Mouse (Mus musculus) stomach, embryonic 16.5 days (tissue): ENCODE measurements around the gene Spag9. TPM values are rescaled to one million over a fixed set of nuclear protein-coding genes. Genes with fewer than 3 reads are reported as not detected.

Experiments
- ATAC-seq: fragments of 200-750 bp; cut with Nextera tagmentation; 2 replicates; pipeline ENCODE4 v1.8.0; 2017; ENCODE audit warnings: moderate number of reproducible peaks, moderate TSS enrichment; ENCODE audit not compliant: insufficient read depth, low FRiP score
- H3K27ac ChIP-seq: fragments of 300-500 bp; sonication (generic); 2 replicates; pipeline ENCODE4 v1.5.1; 2014; ENCODE audit warnings: low read length
- H3K27me3 ChIP-seq: fragments of 300-500 bp; sonication (generic); 2 replicates; pipeline ENCODE4 v1.6.1; 2014; ENCODE audit warnings: low read length, control low read depth, mixed read lengths; ENCODE audit not compliant: control insufficient read depth, insufficient read depth
- H3K36me3 ChIP-seq: fragments of 300-500 bp; sonication (generic); 2 replicates; pipeline ENCODE4 v1.6.1; 2014; ENCODE audit warnings: low read length; ENCODE audit not compliant: control insufficient read depth, insufficient read depth
- H3K4me1 ChIP-seq: fragments of 300-500 bp; sonication (generic); 2 replicates; pipeline ENCODE4 v1.6.1; 2014; ENCODE audit warnings: low read length, control low read depth, mixed read lengths; ENCODE audit not compliant: control insufficient read depth, insufficient read depth
- H3K4me2 ChIP-seq: fragments of 300-500 bp; sonication (generic); 2 replicates; pipeline ENCODE4 v1.6.1; 2014; ENCODE audit warnings: low read depth, low read length, mixed read lengths
- H3K4me3 ChIP-seq: fragments of 300-500 bp; sonication (generic); replicated peaks from 2 replicates; pipeline ENCODE4 v1.5.1; 2014; ENCODE audit warnings: mild to moderate bottlenecking, low read length
- H3K9ac ChIP-seq: fragments of 300-500 bp; sonication (generic); 2 replicates; pipeline ENCODE4 v1.6.1; 2014; ENCODE audit warnings: low read length
- H3K9me3 ChIP-seq: fragments of 300-500 bp; sonication (generic); replicated peaks from 2 replicates; pipeline ENCODE4 v1.6.1; 2016; ENCODE audit warnings: low read length, control low read depth; ENCODE audit not compliant: control insufficient read depth
- WGBS: fragments of 180-500 bp; shearing (Covaris S2); extraction: QIAGEN DNeasy Blood & Tissue Kit; methylation state at CpG from one replicate; pipeline ENCODE4 v1.1.7; 2014; 5-methylcytosine and 5-hydroxymethylcytosine counted together
- polyA plus RNA-seq: library from polyadenylated mRNA; unstranded; fragments of >200 nt; fragmentation: Nextera tagmentation; extraction: Ambion mirVana; gene quantifications from 2 replicates; pipeline ENCODE4 v1.2.1, GENCODE M21; 2015

Gene Spag9
- polyA plus RNA-seq, 1 experiment from 2014 or later, result 31.0 TPM

DNA sequence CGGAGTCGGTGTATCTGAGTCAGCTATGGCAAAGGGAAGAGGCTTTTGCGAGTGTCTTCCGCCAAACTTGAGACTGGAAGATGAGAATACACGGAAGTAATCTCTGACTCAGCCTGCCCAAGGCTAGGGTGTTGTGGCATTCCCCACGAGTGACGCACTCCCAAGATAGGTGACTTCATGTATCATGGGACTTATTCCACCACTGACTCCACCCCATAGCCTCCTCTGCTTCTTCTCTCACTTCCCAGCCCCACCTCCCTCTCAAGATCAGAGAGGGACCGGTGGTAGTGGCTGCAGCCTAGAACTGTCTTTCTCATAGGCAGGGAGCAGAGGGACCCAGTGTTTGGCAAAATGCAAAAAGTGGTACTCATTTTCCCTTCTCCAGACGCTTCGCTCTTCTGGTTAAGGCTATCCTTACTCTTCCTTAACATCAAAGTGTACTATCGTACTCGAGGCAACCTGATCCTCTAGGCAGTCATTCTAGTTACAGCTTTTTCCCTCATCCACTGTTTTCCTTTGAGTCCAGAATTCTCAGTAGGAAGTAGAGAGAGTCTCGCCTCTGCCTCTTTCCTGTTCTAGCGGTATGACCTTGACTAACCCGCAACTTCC, 676 bp upstream of the Spag9 start:
- whole genome bisulfite sequencing, result 3% methylated on average over 15 of the region's 15 CpGs
- H3K4me2 ChIP-seq, result peak overlapping the region; percentile 76
- peak; percentile 76 for ATAC-seq
- peaks cover 17% of the 10 kb centered on the region for H3K4me1 ChIP-seq
- no peaks in the 10 kb centered on the region for H3K36me3 ChIP-seq
- peak overlapping the region; percentile 98 for H3K9ac ChIP-seq
- no peaks in the 10 kb centered on the region for H3K9me3 ChIP-seq
- peak overlapping the region; percentile 100 for H3K27ac ChIP-seq
- H3K27me3 ChIP-seq, result no peaks in the 10 kb centered on the region
- peak overlapping the region; percentile 95 for H3K4me3 ChIP-seq

DNA sequence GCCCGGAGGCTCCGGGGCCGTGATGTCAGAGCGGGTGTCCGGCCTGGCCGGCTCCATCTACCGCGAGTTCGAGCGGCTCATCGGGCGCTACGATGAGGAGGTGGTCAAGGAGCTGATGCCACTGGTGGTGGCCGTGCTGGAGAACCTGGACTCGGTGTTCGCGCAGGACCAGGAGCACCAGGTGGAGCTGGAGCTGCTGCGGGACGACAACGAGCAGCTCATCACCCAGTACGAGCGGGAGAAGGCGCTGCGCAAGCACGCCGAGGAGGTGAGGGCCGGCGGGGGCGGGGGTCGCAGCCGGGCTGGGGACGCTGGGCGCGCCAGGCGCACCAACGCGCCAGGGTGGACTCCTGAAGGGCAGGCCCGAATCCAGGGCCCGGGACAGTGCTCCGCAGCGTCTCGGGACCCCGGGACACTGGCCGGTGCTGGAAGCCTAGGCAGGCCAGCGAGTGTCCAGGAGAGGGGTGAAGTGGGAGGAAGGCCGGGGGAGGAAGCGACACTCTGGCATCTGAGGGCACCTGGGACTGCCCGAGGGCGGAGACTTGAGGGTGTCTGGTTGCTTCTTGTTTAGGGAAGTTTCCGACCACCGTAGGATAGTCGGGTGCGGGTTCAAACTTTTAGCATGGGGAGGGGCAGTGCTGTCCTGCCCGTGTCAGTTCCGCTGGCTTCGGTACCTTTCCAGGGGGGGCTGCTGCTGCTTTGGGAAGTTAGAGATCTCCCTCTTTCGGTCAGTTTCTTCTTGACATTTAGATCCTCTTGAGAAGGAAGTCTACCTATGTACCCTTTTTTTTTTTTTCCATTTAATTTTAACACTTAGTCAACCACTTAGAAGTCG, 632 bp downstream of the Spag9 start:
- H3K4me1 ChIP-seq, result peaks cover 17% of the 10 kb centered on the region
- H3K9ac ChIP-seq, result peak overlapping the region; percentile 98
- ATAC-seq, result peak; percentile 8; the same call in 1 of the 2 replicates
- peak overlapping the region; percentile 95 for H3K4me3 ChIP-seq
- no peaks in the 10 kb centered on the region for H3K27me3 ChIP-seq
- H3K27ac ChIP-seq, result peak overlapping the region; percentile 98
- no peaks in the 10 kb centered on the region for H3K36me3 ChIP-seq
- WGBS, result under 1% methylated on average over 56 of the region's 58 CpGs
- no peaks in the 10 kb centered on the region for H3K9me3 ChIP-seq
- peak overlapping the region; percentile 79 for H3K4me2 ChIP-seq

DNA sequence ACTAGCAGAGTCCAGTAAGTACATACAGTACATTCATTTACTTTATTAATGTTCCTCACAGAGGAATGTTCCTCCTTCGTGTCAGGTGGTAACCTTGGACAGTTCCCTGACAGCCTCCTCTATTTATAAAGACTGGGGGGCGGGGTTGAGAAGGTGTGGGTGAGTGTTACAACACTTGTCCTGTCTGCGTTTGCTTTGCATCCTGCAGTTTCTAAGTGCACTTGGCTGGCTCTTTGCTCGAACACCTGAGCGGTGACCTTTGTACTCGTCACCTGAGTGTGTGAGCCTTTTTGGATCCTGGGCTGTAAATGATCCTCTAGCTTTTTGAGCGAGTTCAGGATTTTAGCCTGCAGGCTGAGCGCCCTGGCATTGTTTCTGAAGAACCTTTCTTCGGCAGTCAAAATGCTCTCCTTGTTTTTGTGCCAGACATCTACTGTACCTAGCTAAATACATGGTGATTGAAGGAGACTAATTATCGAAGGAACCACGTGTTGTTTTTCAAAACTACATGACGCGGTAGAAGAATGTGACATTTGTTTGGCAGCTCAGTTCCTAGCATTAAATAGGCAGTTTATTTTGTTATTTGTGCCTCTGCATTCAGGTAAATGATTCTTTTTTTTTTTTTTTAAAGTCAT, 1.4 kb downstream of the Spag9 start:
- peak overlapping the region; percentile 79 for H3K4me2 ChIP-seq
- WGBS, result 26% methylated on average over 13 of the region's 13 CpGs
- H3K9ac ChIP-seq, result peak overlapping the region; percentile 98
- 0 out of 2 replicates have a peak overlapping the region, but pooled peaks have one; percentile 33 for H3K27ac ChIP-seq
- H3K36me3 ChIP-seq, result no peaks in the 10 kb centered on the region
- no peaks in the 10 kb centered on the region for H3K27me3 ChIP-seq
- ATAC-seq, result no peak
- no peaks in the 10 kb centered on the region for H3K9me3 ChIP-seq
- peak overlapping the region; percentile 95 for H3K4me3 ChIP-seq
- H3K4me1 ChIP-seq, result peaks cover 17% of the 10 kb centered on the region

DNA sequence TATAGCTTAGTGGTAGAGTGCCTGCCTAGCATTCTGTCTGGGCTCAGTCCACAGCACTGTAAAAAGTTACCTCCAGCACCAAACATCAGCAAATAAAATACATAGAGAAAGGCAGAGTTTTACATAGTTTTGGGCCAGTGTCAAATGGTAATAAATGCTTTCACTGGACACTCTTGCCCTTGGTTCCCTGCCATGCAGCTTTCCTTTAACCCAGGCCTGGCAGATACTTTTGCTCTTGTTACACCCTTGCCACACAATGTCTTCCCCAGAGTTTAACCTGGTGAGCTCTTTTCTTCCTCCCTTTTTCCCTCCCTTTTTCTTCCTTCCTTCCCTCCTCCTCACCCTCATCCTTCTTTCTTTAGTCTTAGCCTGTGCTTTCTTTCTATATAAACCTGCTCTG, 3.4 kb downstream of the Spag9 start:
- no peak for ATAC-seq
- Histone ChIP-seq H3K4me3 (no peak overlapping the region), H3K9ac (no peak overlapping the region), H3K9me3 (no peaks in the 10 kb centered on the region), H3K4me1 (peaks cover 17% of the 10 kb centered on the region), H3K27me3 (no peaks in the 10 kb centered on the region), H3K36me3 (no peaks in the 10 kb centered on the region), H3K4me2 (no peak overlapping the region), H3K27ac (no peak overlapping the region)

DNA sequence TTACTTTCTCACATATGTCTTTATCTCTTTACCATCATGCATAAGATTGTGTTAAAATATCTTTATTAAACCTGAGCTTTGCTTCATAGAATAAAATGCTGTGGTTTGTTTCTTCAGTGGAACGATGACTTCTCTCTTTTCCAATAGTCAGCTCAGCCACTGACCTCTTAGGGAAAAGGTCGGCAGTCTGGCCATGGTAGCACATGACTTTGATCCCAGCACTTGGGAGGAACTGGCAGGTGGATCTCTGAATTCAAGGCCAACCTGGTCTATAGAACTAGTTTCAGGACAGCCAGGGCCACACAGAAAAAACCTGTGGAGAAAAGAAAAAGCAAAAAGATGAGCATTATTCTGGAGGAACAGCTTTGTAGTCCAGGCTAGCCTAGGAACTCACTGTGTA, 7.5 kb downstream of the Spag9 start:
- no peak for ATAC-seq
- H3K27ac ChIP-seq, result no peak overlapping the region
- H3K27me3 ChIP-seq, result no peaks in the 10 kb centered on the region
- H3K9me3 ChIP-seq, result no peaks in the 10 kb centered on the region
- 91% methylated on average over 2 of the region's 2 CpGs for WGBS
- no peak overlapping the region for H3K9ac ChIP-seq
- peaks cover 4% of the 10 kb centered on the region for H3K4me1 ChIP-seq
- H3K4me2 ChIP-seq, result no peak overlapping the region
- H3K4me3 ChIP-seq, result no peak overlapping the region
- H3K36me3 ChIP-seq, result no peaks in the 10 kb centered on the region

DNA sequence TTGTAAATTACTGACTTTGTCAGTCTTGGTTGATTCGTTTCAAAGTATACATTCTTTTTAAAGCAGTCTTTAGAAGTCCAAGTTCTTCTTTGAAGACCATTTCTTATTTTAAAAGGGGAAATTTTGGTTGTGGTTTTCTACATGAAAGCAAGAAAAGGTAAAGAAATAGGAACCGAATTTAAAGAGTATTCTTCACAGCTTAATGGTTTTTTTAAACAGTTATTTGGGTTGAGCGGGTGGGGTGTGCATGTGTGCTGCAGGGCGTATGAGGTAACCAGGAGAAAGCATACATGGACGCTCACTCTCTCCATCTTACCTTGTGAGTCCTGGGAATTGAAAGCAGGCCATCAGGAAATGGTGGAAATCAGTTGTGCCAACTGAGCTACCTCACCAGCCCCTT, 23.2 kb downstream of the Spag9 start:
- H3K4me2 ChIP-seq, result no peak overlapping the region
- no peak overlapping the region for H3K4me3 ChIP-seq
- WGBS, result 85% methylated on average over 5 of the region's 5 CpGs
- H3K4me1 ChIP-seq, result no peaks in the 10 kb centered on the region
- no peak overlapping the region for H3K27ac ChIP-seq
- H3K9me3 ChIP-seq, result no peaks in the 10 kb centered on the region
- ATAC-seq, result no peak
- no peaks in the 10 kb centered on the region for H3K27me3 ChIP-seq
- no peak overlapping the region for H3K9ac ChIP-seq
- H3K36me3 ChIP-seq, result 0 out of 2 replicates have a peak, but pooled peaks cover 2% of the 10 kb centered on the region

DNA sequence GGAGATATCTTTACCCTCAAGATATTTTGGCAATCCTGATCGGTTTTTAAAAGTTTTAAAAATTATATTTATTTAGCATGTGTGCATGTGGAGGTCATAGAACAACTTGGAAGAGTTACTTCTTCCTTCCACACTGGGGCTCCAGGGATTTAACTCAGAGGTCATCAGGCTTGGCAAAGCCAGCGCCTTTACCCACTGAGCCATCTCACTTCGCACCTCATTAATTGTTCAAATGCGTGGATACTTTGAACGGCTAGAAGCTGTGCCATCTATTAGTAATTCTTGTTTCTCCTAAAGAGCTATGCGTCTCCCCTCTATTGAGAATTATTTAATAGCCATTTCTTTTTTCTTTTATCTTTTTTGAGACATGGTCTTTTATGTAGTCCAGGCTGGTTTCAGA, 24.5 kb downstream of the Spag9 start:
- Histone ChIP-seq H3K27ac (no peak overlapping the region), H3K27me3 (no peaks in the 10 kb centered on the region), H3K36me3 (0 out of 2 replicates have a peak, but pooled peaks cover 2% of the 10 kb centered on the region), H3K4me2 (no peak overlapping the region), H3K4me1 (no peaks in the 10 kb centered on the region), H3K9ac (no peak overlapping the region), H3K9me3 (no peaks in the 10 kb centered on the region), H3K4me3 (no peak overlapping the region)
- ATAC-seq, result no peak
- whole genome bisulfite sequencing, result 78% methylated on average over 6 of the region's 6 CpGs

DNA sequence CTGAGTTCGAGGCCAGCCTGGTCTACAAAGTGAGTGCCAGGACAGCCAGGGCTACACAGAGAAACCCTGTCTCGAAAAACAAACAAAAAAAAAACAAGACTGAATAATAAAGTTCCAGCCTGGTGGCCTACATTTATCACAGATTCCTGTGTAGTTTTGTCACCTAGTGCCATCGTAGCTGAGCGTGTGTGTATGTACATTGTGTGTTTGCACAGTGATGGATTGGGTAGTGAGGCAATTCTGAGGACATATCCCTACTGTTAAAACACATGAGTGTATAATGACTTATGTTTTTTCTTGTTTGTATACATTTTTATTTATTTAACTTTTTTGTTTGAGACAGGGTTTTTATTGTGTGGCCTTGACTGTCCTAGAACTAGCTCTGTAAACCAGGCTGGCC, 30.4 kb downstream of the Spag9 start:
- H3K27me3 ChIP-seq, result no peaks in the 10 kb centered on the region
- ATAC-seq, result no peak
- WGBS, result 78% methylated on average over 4 of the region's 4 CpGs

DNA sequence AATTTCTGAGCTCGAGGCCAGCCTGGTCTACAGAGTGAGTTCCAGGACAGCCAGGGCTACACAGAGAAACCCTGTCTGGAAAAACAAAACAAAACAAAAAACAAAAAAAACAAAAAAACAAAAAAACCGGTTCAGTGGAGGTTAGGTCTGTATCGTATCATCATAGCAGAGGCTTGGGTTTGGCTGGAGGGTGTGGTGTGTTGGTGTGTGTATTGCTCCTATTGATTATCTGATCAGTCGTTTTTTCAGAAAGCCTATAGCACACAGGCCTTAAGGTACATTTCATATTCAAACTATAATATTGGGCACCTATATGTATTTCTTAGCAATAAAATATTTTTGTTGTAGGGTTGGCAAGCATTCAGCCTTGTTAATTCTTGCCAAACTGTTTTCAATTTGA, 36.2 kb downstream of the Spag9 start:
- 85% methylated on average over 4 of the region's 4 CpGs for WGBS
- no peak for ATAC-seq
- H3K4me1 ChIP-seq, result no peaks in the 10 kb centered on the region
- no peak overlapping the region for H3K27ac ChIP-seq
- H3K9ac ChIP-seq, result no peak overlapping the region
- no peak overlapping the region for H3K4me3 ChIP-seq
- H3K36me3 ChIP-seq, result no peaks in the 10 kb centered on the region
- no peak overlapping the region for H3K4me2 ChIP-seq
- no peaks in the 10 kb centered on the region for H3K9me3 ChIP-seq
- no peaks in the 10 kb centered on the region for H3K27me3 ChIP-seq

More for the DNA sequence above, 30.4 kb downstream of the Spag9 start:
- Histone ChIP-seq H3K9ac (no peak overlapping the region), H3K4me2 (no peak overlapping the region), H3K4me3 (no peak overlapping the region), H3K4me1 (no peaks in the 10 kb centered on the region), H3K9me3 (no peaks in the 10 kb centered on the region), H3K27ac (no peak overlapping the region), H3K36me3 (no peaks in the 10 kb centered on the region)
